Mouse (Mus musculus): ENCODE results near the gene Cplane1.

GRCm38 (mm10) chr15:8129281-8129680, 39.6 kb upstream of the Cplane1 start:
- no peak for TF ChIP-seq POLR2A (IDR thresholded peaks at IDR 0.05; ENCODE audit: insufficient read depth, low read length)
- no peak for TF ChIP-seq CTCF (IDR thresholded peaks at IDR 0.05; ENCODE audit: low read depth, low read length)
